Mouse (Mus musculus): ENCODE results near the gene Ap3b1. TPM values are rescaled to one million over a fixed set of nuclear protein-coding genes. Genes with fewer than 3 reads are reported as not detected.
"Not testable (repeated sequence)": the region's sequence is repeated elsewhere in the genome, so short reads cannot be mapped to it uniquely, and the experiment has no call there.

The Ap3b1 gene
- polyA plus RNA-seq, 1 experiment from 2014 or later = 32.9 TPM

GRCm38 (mm10) chr13:94359282-94359920 is 641 bp downstream of the Ap3b1 start:
- Histone ChIP-seq H3K27me3 (ENCODE audit: insufficient read depth, low read length) (no peaks in the 10 kb centered on the region), H3K4me1 (replicated peaks; ENCODE audit: insufficient read depth, low read length) (peaks cover 4% of the 10 kb centered on the region; the same call in 1 of the 2 replicates), H3K9me3 (replicated peaks; ENCODE audit: low read length) (no peaks in the 10 kb centered on the region), H3K9ac (ENCODE audit: low read depth, low read length) (peak overlapping the region; percentile 86), H3K4me3 (replicated peaks; ENCODE audit: low read depth, low read length) (peak overlapping the region; percentile 81), H3K36me3 (ENCODE audit: insufficient read depth, low read length) (no peaks in the 10 kb centered on the region), H3K27ac (peak overlapping the region; percentile 89), H3K4me2 (ENCODE audit: low read length) (peak overlapping the region; percentile 78)
- DNase-seq (ENCODE audit: low spot score) (peak; percentile 34), ATAC-seq (replicated peaks; ENCODE audit: low FRiP score, low read depth) (peak; percentile 20; the same call in 1 of the 2 replicates)
- no peak for TF ChIP-seq CTCF (IDR thresholded peaks at IDR 0.05; ENCODE audit: low read depth)
- WGBS = 16% methylated on average over 25 of the region's 25 CpGs

GRCm38 (mm10) chr13:94361013-94361580 is 2.3 kb downstream of the Ap3b1 start:
- not testable (repeated sequence) for ATAC-seq (replicated peaks; ENCODE audit: low FRiP score, low read depth)
- peaks cover 16% of the 10 kb centered on the region; the same call in 1 of the 2 replicates for H3K4me1 ChIP-seq (replicated peaks; ENCODE audit: insufficient read depth, low read length)
- 88% methylated on average over 10 of the region's 10 CpGs for WGBS

DNA sequence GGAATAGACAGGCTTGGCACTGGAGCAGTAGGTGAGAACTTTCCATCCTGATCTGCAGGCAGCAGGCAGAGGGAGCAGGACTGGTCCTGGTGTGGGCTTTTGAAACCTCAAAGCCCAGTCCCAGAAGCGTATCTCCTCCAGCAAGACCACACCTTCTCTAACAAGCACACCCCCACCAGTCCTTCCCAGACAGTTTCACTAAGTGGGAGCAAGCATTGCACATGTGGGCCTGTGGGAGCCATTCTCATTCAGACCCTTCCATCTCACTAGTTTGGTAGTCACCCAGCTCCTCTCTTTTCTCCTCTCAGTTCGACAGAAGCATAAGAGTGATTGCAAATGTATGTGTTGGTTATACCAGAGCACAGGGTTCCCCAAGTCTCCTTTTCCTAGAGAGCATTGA is 5.6 kb downstream of the Ap3b1 start:
- Histone ChIP-seq H3K4me2 (ENCODE audit: low read length) (no peak overlapping the region), H3K9me3 (replicated peaks; ENCODE audit: low read length) (no peaks in the 10 kb centered on the region), H3K4me1 (replicated peaks; ENCODE audit: insufficient read depth, low read length) (0 out of 2 replicates have a peak, but pooled peaks cover 16% of the 10 kb centered on the region), H3K4me3 (replicated peaks; ENCODE audit: low read depth, low read length) (no peak overlapping the region), H3K36me3 (ENCODE audit: insufficient read depth, low read length) (no peaks in the 10 kb centered on the region), H3K27ac (no peak overlapping the region), H3K27me3 (ENCODE audit: insufficient read depth, low read length) (no peaks in the 10 kb centered on the region), H3K9ac (ENCODE audit: low read depth, low read length) (no peak overlapping the region)
- ATAC-seq (replicated peaks; ENCODE audit: low FRiP score, low read depth) (no peak), DNase-seq (ENCODE audit: low spot score) (no peak)
- TF ChIP-seq CTCF (IDR thresholded peaks at IDR 0.05; ENCODE audit: low read depth) = no peak
- 88% methylated on average over 2 of the region's 2 CpGs for WGBS

More at GRCm38 (mm10) chr13:94361013-94361580, 2.3 kb downstream of the Ap3b1 start:
- H3K27me3 ChIP-seq (ENCODE audit: insufficient read depth, low read length); H3K27ac ChIP-seq; H3K9ac ChIP-seq (ENCODE audit: low read depth, low read length); H3K4me3 ChIP-seq (replicated peaks; ENCODE audit: low read depth, low read length); H3K9me3 ChIP-seq (replicated peaks; ENCODE audit: low read length); DNase-seq (ENCODE audit: low spot score); H3K36me3 ChIP-seq (ENCODE audit: insufficient read depth, low read length); H3K4me2 ChIP-seq (ENCODE audit: low read length): not testable (repeated sequence)

- H3K4me3 ChIP-seq (replicated peaks; ENCODE audit: low read depth, low read length) = no peak overlapping the region
- H3K4me1 ChIP-seq (replicated peaks; ENCODE audit: insufficient read depth, low read length) = 0 out of 2 replicates have a peak, but pooled peaks cover 14% of the 10 kb centered on the region
- DNase-seq (ENCODE audit: low spot score) = peak; percentile 50
- 0 out of 2 replicates have a peak overlapping the region, but pooled peaks have one; percentile 21 for H3K27ac ChIP-seq
- H3K9ac ChIP-seq (ENCODE audit: low read depth, low read length) = no peak overlapping the region
- WGBS = 46% methylated on average over 13 of the region's 13 CpGs
- H3K36me3 ChIP-seq (ENCODE audit: insufficient read depth, low read length) = no peaks in the 10 kb centered on the region
- no peak for ATAC-seq (replicated peaks; ENCODE audit: low FRiP score, low read depth)
- TF ChIP-seq CTCF (IDR thresholded peaks at IDR 0.05; ENCODE audit: low read depth) = no peak
- H3K9me3 ChIP-seq (replicated peaks; ENCODE audit: low read length) = no peaks in the 10 kb centered on the region
- H3K4me2 ChIP-seq (ENCODE audit: low read length) = no peak overlapping the region
- H3K27me3 ChIP-seq (ENCODE audit: insufficient read depth, low read length) = no peaks in the 10 kb centered on the region
Measured at GRCm38 (mm10) chr13:94365108-94365907, 6.5 kb downstream of the Ap3b1 start.

DNA sequence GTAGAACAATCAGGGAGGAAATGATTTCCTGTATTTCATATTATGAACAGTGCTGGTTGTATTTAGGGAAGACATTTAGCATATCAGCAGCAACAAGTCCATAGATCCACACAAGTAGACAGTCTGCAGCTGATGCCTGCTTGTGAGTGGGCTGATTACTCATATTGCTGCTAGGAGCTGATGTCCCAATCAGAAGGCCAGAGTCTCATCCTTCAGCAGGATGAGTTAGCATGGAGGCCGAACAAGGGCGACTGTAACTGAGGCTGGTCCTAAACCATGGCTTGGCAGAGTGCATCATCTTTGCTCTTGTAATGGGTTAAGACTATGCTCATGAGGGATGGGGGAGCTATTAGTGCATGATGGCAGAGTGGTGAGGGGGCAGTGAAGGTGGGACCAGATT is 9.1 kb downstream of the Ap3b1 start:
- no peak for ATAC-seq (replicated peaks; ENCODE audit: low FRiP score, low read depth)

GRCm38 (mm10) chr13:94370521-94370920 is 11.8 kb downstream of the Ap3b1 start:
- 0 out of 2 replicates have a peak, but pooled peaks cover 5% of the 10 kb centered on the region for H3K36me3 ChIP-seq (ENCODE audit: insufficient read depth, low read length)
- no peak overlapping the region for H3K4me3 ChIP-seq (replicated peaks; ENCODE audit: low read depth, low read length)
- no peak overlapping the region for H3K9ac ChIP-seq (ENCODE audit: low read depth, low read length)
- H3K27ac ChIP-seq = no peak overlapping the region
- H3K9me3 ChIP-seq (replicated peaks; ENCODE audit: low read length) = no peaks in the 10 kb centered on the region
- no peaks in the 10 kb centered on the region for H3K27me3 ChIP-seq (ENCODE audit: insufficient read depth, low read length)
- WGBS = 89% methylated on average over 10 of the region's 10 CpGs
- DNase-seq (ENCODE audit: low spot score) (no peak), ATAC-seq (replicated peaks; ENCODE audit: low FRiP score, low read depth) (no peak)
- H3K4me2 ChIP-seq (ENCODE audit: low read length) = no peak overlapping the region
- no peak for TF ChIP-seq CTCF (IDR thresholded peaks at IDR 0.05; ENCODE audit: low read depth)
- 0 out of 2 replicates have a peak, but pooled peaks cover 1% of the 10 kb centered on the region for H3K4me1 ChIP-seq (replicated peaks; ENCODE audit: insufficient read depth, low read length)

More for the DNA sequence above, 9.1 kb downstream of the Ap3b1 start:
- no peaks in the 10 kb centered on the region for H3K36me3 ChIP-seq (ENCODE audit: insufficient read depth, low read length)
- H3K9me3 ChIP-seq (replicated peaks; ENCODE audit: low read length) = no peaks in the 10 kb centered on the region
- H3K4me2 ChIP-seq (ENCODE audit: low read length) = no peak overlapping the region
- H3K27ac ChIP-seq = no peak overlapping the region
- H3K27me3 ChIP-seq (ENCODE audit: insufficient read depth, low read length) = no peaks in the 10 kb centered on the region
- no peak for DNase-seq (ENCODE audit: low spot score)
- H3K4me3 ChIP-seq (replicated peaks; ENCODE audit: low read depth, low read length) = no peak overlapping the region
- TF ChIP-seq CTCF (IDR thresholded peaks at IDR 0.05; ENCODE audit: low read depth) = no peak
- no peak overlapping the region for H3K9ac ChIP-seq (ENCODE audit: low read depth, low read length)
- 0 out of 2 replicates have a peak, but pooled peaks cover 14% of the 10 kb centered on the region for H3K4me1 ChIP-seq (replicated peaks; ENCODE audit: insufficient read depth, low read length)
- 92% methylated on average over 2 of the region's 2 CpGs for WGBS
